Mouse (Mus musculus) heart, adult 2 months (tissue): Measurements from ENCODE around the gene Efcab2.

Experiments
- CTCF ChIP-seq: fragments of 200-600 bp; IDR thresholded peaks from 2 replicates; pipeline ENCODE4 v1.8.1; 2022; ENCODE audit warnings: antibody characterized with exemption, mild to moderate bottlenecking, moderate library complexity
- EP300 ChIP-seq: fragments of 200-500 bp; IDR thresholded peaks from 2 replicates; pipeline ENCODE4 v1.6.1; 2011; ENCODE audit warnings: low read depth, low read length, control low read depth; ENCODE audit not compliant: insufficient read depth

- TF ChIP-seq CTCF (no peak), EP300 (no peak)
Measured at GRCm38 (mm10) chr1:178492493-178492892, 86.6 kb downstream of the Efcab2 start.
